Mouse (Mus musculus) midbrain, postnatal 0 days (tissue): ENCODE measurements around the gene Chst8. TPM values are rescaled to one million over a fixed set of nuclear protein-coding genes. Genes with fewer than 3 reads are reported as not detected.

Experiments
- ATAC-seq: fragments of 200-750 bp; cut with Nextera tagmentation; 2 replicates; pipeline ENCODE4 v1.8.0; 2017; ENCODE audit warnings: moderate number of reproducible peaks, mild to moderate bottlenecking, moderate TSS enrichment, moderate library complexity; ENCODE audit not compliant: low FRiP score
- DNase-seq: peaks from one replicate; pipeline ENCODE4 v3.0.0-alpha.2; 2015; ENCODE audit warnings: low spot score
- H3K27ac ChIP-seq: fragments of 300-500 bp; sonication (generic); 2 replicates; pipeline ENCODE4 v1.5.1; 2014; ENCODE audit warnings: low read depth, mild to moderate bottlenecking, low read length, mixed read lengths
- H3K27me3 ChIP-seq: fragments of 300-500 bp; sonication (generic); 2 replicates; pipeline ENCODE4 v1.6.1; 2014; ENCODE audit warnings: low read length, control low read depth, mixed read lengths; ENCODE audit not compliant: insufficient read depth
- H3K36me3 ChIP-seq: fragments of 300-500 bp; sonication (generic); 2 replicates; pipeline ENCODE4 v1.6.1; 2014; ENCODE audit warnings: low read length, control low read depth, mixed read lengths; ENCODE audit not compliant: insufficient read depth
- H3K4me1 ChIP-seq: fragments of 300-500 bp; sonication (generic); 2 replicates; pipeline ENCODE4 v1.6.1; 2014; ENCODE audit warnings: mild to moderate bottlenecking, control low read depth, antibody characterized with exemption, low read length, mixed read lengths; ENCODE audit not compliant: insufficient read depth
- H3K4me2 ChIP-seq: fragments of 300-500 bp; sonication (generic); 2 replicates; pipeline ENCODE4 v1.6.1; 2014; ENCODE audit warnings: low read depth, mild to moderate bottlenecking, low read length, mixed read lengths; ENCODE audit not compliant: poor library complexity, severe bottlenecking
- H3K4me3 ChIP-seq: fragments of 300-500 bp; sonication (generic); 2 replicates; pipeline ENCODE4 v1.5.1; 2014; ENCODE audit warnings: low read depth, mild to moderate bottlenecking, low read length, moderate library complexity
- H3K9ac ChIP-seq: fragments of 300-500 bp; sonication (generic); replicated peaks from 2 replicates; pipeline ENCODE4 v1.6.1; 2014; ENCODE audit warnings: mild to moderate bottlenecking, low read length, moderate library complexity, mixed read lengths; ENCODE audit not compliant: poor library complexity, severe bottlenecking
- H3K9me3 ChIP-seq: fragments of 300-500 bp; sonication (generic); 2 replicates; pipeline ENCODE4 v1.6.1; 2016; ENCODE audit warnings: low read length, control low read depth
- CTCF ChIP-seq: IDR thresholded peaks from 2 replicates; pipeline ENCODE4 v1.5.1; 2016; ENCODE audit warnings: antibody characterized with exemption, mild to moderate bottlenecking
- WGBS: fragments of 180-500 bp; shearing (Covaris S2); extraction: QIAGEN DNeasy Blood & Tissue Kit; methylation state at CpG from one replicate; pipeline ENCODE4 v1.1.7; 2014; 5-methylcytosine and 5-hydroxymethylcytosine counted together
- polyA plus RNA-seq: library from polyadenylated mRNA; unstranded; fragments of >200 nt; fragmentation: Nextera tagmentation; extraction: Ambion mirVana; gene quantifications from 2 replicates; pipeline ENCODE4 v1.2.1, GENCODE M21; 2015
- total RNA-seq: library from RNA; depleted of rRNA; stranded (reverse); fragments of >200 nt; gene quantifications from 2 replicates; pipeline ENCODE4 v1.2.3, GENCODE M21; 2014

The Chst8 gene
- total and polyA plus RNA-seq, 2 experiments from 2014 or later = 16.2 to 20.1 TPM

DNA sequence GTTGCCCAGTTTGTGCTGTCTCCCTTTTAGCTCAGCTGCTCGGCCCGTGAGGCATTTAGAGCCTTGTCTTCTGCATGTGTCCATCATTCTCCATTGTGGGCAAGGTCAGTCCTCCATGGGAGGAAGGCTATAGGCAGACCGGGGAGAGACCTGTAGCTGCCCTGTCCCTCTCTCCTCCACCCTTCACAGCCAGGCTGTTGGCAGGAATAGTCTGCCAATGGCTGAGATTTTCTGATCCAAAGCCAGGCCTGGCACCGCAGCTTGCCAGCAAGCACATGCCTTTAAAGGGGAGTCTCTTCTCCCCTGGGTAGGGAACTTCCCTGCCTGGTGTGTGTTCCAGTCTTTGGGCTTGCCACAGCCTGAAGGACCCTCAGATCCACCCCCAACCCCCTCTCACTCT lies 103.4 kb downstream of the Chst8 start:
- H3K36me3 ChIP-seq = no peaks in the 10 kb centered on the region
- WGBS = 75% methylated on average over 4 of the region's 4 CpGs
- DNase-seq (peak; percentile 77), ATAC-seq (no peak)
- no peak overlapping the region for H3K4me2 ChIP-seq
- H3K9ac ChIP-seq = no peak overlapping the region
- H3K4me1 ChIP-seq = no peaks in the 10 kb centered on the region
- TF ChIP-seq CTCF = no peak
- no peak overlapping the region for H3K27ac ChIP-seq
- no peak overlapping the region for H3K4me3 ChIP-seq
- H3K9me3 ChIP-seq = no peaks in the 10 kb centered on the region
- H3K27me3 ChIP-seq = no peaks in the 10 kb centered on the region

DNA sequence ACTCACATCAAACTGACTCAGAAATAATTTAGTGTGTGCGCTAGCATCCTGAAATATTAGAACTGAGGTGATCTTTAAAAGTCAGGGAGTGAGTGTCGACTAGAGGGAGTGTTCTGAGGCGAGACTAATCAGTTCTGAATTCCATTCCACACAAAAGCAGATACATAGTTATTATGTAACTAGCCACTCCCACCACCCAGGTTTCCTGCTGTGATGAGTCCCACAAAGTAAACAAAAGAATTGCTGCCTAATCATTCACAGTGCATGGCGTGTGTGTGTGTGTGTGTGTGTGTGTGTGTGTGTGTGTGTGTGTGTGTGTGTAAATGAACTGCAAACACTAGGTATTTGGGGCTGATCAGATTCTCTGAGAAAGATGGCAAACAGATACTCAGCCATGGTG lies 108.1 kb downstream of the Chst8 start:
- Histone ChIP-seq H3K27ac (no peak overlapping the region), H3K9ac (no peak overlapping the region), H3K9me3 (no peaks in the 10 kb centered on the region), H3K36me3 (no peaks in the 10 kb centered on the region), H3K4me2 (no peak overlapping the region), H3K4me1 (no peaks in the 10 kb centered on the region), H3K4me3 (no peak overlapping the region), H3K27me3 (no peaks in the 10 kb centered on the region)
- no peak for ATAC-seq
- WGBS = 46% methylated on average over 4 of the region's 4 CpGs
- no peak for DNase-seq
- no peak for TF ChIP-seq CTCF

DNA sequence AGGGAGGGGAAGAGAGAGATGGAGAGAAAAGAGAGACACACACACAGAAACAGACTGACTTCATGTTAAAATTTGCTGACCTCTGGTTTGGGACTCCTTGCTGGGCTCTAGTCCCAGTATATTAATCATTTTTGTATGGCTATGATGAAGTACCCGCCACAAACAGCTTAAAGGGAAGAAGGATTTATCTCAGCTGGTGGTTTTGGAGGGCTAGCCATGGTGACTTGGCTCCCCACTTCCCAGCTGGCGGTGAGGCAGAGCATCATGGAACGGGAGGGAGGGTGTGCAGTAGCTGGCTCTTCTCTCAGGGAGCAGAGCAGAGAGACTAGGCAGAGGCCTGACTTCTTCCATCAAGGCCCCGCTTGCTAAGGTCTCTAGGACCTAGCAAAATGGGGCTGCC lies 109.1 kb downstream of the Chst8 start:
- H3K27ac ChIP-seq = no peak overlapping the region
- no peak for DNase-seq
- no peaks in the 10 kb centered on the region for H3K9me3 ChIP-seq
- H3K9ac ChIP-seq = no peak overlapping the region
- H3K36me3 ChIP-seq = no peaks in the 10 kb centered on the region
- no peak for ATAC-seq
- no peaks in the 10 kb centered on the region for H3K27me3 ChIP-seq
- H3K4me3 ChIP-seq = no peak overlapping the region
- TF ChIP-seq CTCF = no peak
- H3K4me2 ChIP-seq = no peak overlapping the region
- no peaks in the 10 kb centered on the region for H3K4me1 ChIP-seq
- WGBS = 51% methylated on average over 4 of the region's 4 CpGs

DNA sequence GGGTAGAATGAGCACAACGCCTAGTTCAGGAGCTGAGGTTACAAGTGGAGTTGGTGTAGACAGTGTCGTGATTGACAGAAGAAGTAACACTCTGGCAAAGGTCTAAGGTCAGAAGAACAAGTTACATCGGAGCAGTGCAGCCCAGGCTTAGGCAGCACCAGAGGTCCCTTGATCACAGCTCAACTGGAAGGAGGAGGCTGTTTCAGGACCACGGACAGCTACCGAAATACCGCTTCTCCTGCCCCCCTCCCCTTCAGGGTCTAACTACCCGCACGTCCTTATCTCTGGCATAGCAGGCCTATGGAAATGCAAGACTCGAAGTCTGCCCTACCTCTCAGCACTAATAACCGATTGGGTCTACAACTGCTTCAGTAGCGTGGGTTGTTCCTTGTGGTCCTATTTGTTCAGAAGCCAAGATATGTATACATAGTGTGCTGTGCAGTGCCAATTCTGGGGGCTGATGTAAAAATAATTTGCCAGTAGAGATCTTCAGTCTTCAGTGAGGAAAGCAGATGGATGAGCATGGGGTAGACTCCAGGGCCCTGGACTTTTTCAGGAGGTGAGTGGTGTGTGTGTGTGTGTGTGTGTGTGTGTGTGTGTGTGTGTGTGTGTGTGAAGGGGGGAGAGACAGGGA lies 109.7 kb downstream of the Chst8 start:
- no peak overlapping the region for H3K4me2 ChIP-seq
- no peaks in the 10 kb centered on the region for H3K27me3 ChIP-seq
- no peak overlapping the region for H3K4me3 ChIP-seq
- WGBS = 25% methylated on average over 11 of the region's 11 CpGs
- H3K4me1 ChIP-seq = no peaks in the 10 kb centered on the region
- no peak for DNase-seq
- H3K9ac ChIP-seq = no peak overlapping the region
- H3K36me3 ChIP-seq = no peaks in the 10 kb centered on the region
- no peak for TF ChIP-seq CTCF
- no peak overlapping the region for H3K27ac ChIP-seq
- ATAC-seq = no peak
- H3K9me3 ChIP-seq = no peaks in the 10 kb centered on the region

DNA sequence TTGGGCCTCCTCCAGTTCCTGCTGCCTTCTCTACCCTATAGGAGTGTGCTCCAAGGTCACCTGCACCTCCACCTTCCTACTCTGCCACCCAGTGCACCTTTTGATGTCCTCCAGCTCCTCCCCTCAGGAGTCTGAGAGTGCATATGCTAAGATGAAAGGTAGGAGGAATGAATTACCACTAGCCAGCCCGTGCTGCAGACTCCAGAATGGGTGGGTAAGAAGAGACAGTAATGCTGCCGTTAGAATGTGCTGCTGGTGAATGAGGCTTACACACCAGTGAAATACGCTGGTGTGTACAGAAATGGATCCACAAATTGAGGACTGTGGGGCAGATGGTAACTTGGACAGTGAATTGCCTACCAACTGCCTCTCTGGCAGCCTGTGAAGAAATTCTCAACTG lies 112.6 kb downstream of the Chst8 start:
- WGBS = 67% methylated on average over 3 of the region's 3 CpGs

DNA sequence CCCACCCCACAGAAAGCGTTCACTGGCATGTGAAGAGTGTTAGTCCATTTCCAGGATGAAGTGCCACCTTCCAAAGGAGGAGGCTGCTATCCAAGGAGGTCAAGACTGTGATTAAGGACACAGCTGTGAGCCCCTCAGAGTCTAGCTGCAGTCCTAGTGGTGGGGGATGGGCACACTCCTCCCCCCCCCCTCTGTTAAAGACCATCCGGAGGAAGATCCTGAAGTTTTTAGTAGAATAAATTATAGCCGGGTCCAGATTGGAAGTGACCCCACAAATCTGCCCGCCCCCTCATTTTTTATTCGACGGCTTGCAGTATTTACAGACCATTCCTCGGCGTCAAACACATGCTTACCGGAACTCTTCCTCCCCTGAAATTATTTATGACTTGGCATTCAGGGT lies 114.3 kb downstream of the Chst8 start:
- H3K27me3 ChIP-seq = no peaks in the 10 kb centered on the region
- DNase-seq = no peak
- TF ChIP-seq CTCF = no peak
- no peaks in the 10 kb centered on the region for H3K9me3 ChIP-seq
- no peak overlapping the region for H3K27ac ChIP-seq
- WGBS = 92% methylated on average over 9 of the region's 9 CpGs
- H3K9ac ChIP-seq = no peak overlapping the region
- H3K4me3 ChIP-seq = no peak overlapping the region
- no peaks in the 10 kb centered on the region for H3K4me1 ChIP-seq
- ATAC-seq = no peak
- H3K36me3 ChIP-seq = no peaks in the 10 kb centered on the region
- no peak overlapping the region for H3K4me2 ChIP-seq

More for the DNA sequence above, 112.6 kb downstream of the Chst8 start:
- no peak overlapping the region for H3K9ac ChIP-seq
- no peak overlapping the region for H3K4me3 ChIP-seq
- no peaks in the 10 kb centered on the region for H3K36me3 ChIP-seq
- ATAC-seq (no peak), DNase-seq (no peak)
- no peak overlapping the region for H3K4me2 ChIP-seq
- no peaks in the 10 kb centered on the region for H3K27me3 ChIP-seq
- no peaks in the 10 kb centered on the region for H3K4me1 ChIP-seq
- H3K27ac ChIP-seq = no peak overlapping the region
- H3K9me3 ChIP-seq = no peaks in the 10 kb centered on the region
- no peak for TF ChIP-seq CTCF
